Mouse (Mus musculus) adrenal gland, adult 2 months (tissue): Measurements from ENCODE around the gene Pla1a. TPM values are rescaled to one million over a fixed set of nuclear protein-coding genes. Genes with fewer than 3 reads are reported as not detected.
"Not testable (repeated sequence)": the region's sequence is repeated elsewhere in the genome, so short reads cannot be mapped to it uniquely, and the experiment has no call there.

Source experiments
- DNase-seq: peaks from one replicate; pipeline ENCODE4 v3.0.0; 2021
- long read RNA-seq: library from polyadenylated mRNA; stranded (forward); transcript quantifications from one replicate; pipeline ENCODE4 v2.0.0, GENCODE M21; 2021
- polyA plus RNA-seq: library from polyadenylated mRNA; depleted of rRNA; stranded (reverse); fragments of >200 nt; gene quantifications from 2 replicates; pipeline ENCODE4 v1.2.3, GENCODE M21; 2012; rRNA removed
- total RNA-seq, 2 experiments: library from RNA; stranded (reverse); gene quantifications; 2 replicates each; pipeline ENCODE4 v1.2.3; 2021

Pla1a gene
- 10 to 100 TPM; 17.0 to 36.7 TPM for total RNA-seq
- 12.3 and 21.0 TPM in 2 replicates for polyA plus RNA-seq
- long read RNA-seq, partial matches to known transcripts, result 0 of 8 reads
- long read RNA-seq, other reads (novel, unspliced or antisense), result 4 of 8 reads

GRCm38 (mm10) chr16:38432498-38433425, at the start of gene Pla1a:
TSS of gene Pla1a (minus strand) at chr16:38433145.
- peak; percentile 53 for DNase-seq

- no peak for DNase-seq
Observed at GRCm38 (mm10) chr16:38481327-38481726, 48.4 kb upstream of the Pla1a start.

- DNase-seq, result no peak
Observed at GRCm38 (mm10) chr16:38478296-38478695, 45.4 kb upstream of the Pla1a start.

GRCm38 (mm10) chr16:38477241-38477608, 44.3 kb upstream of the Pla1a start:
- not testable (repeated sequence) for DNase-seq

- peak; percentile 78 for DNase-seq
Observed at GRCm38 (mm10) chr16:38476312-38477240, 43.6 kb upstream of the Pla1a start.

- no peak for DNase-seq
Observed at GRCm38 (mm10) chr16:38475681-38476311, 42.9 kb upstream of the Pla1a start.

GRCm38 (mm10) chr16:38474677-38475286, 41.8 kb upstream of the Pla1a start:
- no peak for DNase-seq

GRCm38 (mm10) chr16:38473661-38474060, 40.7 kb upstream of the Pla1a start:
- DNase-seq, result no peak

GRCm38 (mm10) chr16:38472507-38472873, 39.5 kb upstream of the Pla1a start:
- no peak for DNase-seq

- no peak for DNase-seq
Observed at GRCm38 (mm10) chr16:38471697-38472506, 39.0 kb upstream of the Pla1a start.

- no peak for DNase-seq
Observed at GRCm38 (mm10) chr16:38469437-38469836, 36.5 kb upstream of the Pla1a start.

GRCm38 (mm10) chr16:38468706-38469018, 35.7 kb upstream of the Pla1a start:
- DNase-seq, result no peak

GRCm38 (mm10) chr16:38467917-38468705, 35.2 kb upstream of the Pla1a start:
- peak; percentile 77 for DNase-seq

- no peak for DNase-seq
Observed at GRCm38 (mm10) chr16:38467091-38467916, 34.4 kb upstream of the Pla1a start.

GRCm38 (mm10) chr16:38466089-38466488, 33.1 kb upstream of the Pla1a start:
- peak; percentile 52 for DNase-seq

GRCm38 (mm10) chr16:38463305-38463704, 30.4 kb upstream of the Pla1a start:
- no peak for DNase-seq

- no peak for DNase-seq
Observed at GRCm38 (mm10) chr16:38462161-38462560, 29.2 kb upstream of the Pla1a start.

- DNase-seq, result no peak
Observed at GRCm38 (mm10) chr16:38461749-38462148, 28.8 kb upstream of the Pla1a start.

- no peak for DNase-seq
Observed at GRCm38 (mm10) chr16:38459990-38460389, 27.0 kb upstream of the Pla1a start.
